Mouse (Mus musculus) olfactory bulb, adult 2 months (tissue): Measurements from ENCODE around the gene Tnfrsf1b.

Experiments
- CTCF ChIP-seq: fragments of 200-500 bp; IDR thresholded peaks from 2 replicates; pipeline ENCODE4 v1.5.1; 2012; ENCODE audit warnings: low read depth, mild to moderate bottlenecking, low read length, moderate library complexity; ENCODE audit not compliant: insufficient read depth
- POLR2A ChIP-seq: fragments of 200-500 bp; IDR thresholded peaks from 2 replicates; pipeline ENCODE4 v1.6.1; 2012; ENCODE audit warnings: mild to moderate bottlenecking, low read depth, low read length, moderate library complexity; ENCODE audit not compliant: insufficient read depth

GRCm38 (mm10) chr4:145236027-145236426, 10.6 kb downstream of the Tnfrsf1b start:
- TF ChIP-seq CTCF (no peak), POLR2A (no peak)
